Mouse (Mus musculus) spleen, postnatal 4 days (tissue): Measurements from ENCODE around the gene Nav2.

ENCODE experiments used
- DNase-seq, 2 experiments: peaks; one replicate each; pipeline ENCODE4 v3.0.0; 2022; ENCODE audit warnings: low spot score in 2 of 2

The Nav2 gene

DNA sequence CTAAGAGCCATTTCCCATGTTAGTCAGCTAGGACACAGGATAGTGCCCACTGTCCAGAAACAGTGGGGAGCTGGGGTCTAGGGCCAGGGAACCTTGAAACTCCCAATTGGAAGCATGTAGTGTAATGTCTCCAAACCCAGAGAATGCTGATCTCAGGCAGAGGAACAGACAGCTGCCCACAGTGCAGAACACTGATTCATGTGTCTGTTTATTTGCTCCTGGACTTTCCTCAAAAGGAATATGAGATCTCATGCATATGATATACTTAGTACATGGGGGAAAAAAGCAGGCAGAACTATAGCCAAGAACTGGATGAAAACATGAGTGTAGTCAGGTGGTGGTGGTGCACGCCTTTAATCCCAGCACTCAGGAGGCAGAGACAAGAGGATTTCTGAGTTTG lies 297.0 kb downstream of the Nav2 start:
- DNase-seq = no peak

DNA sequence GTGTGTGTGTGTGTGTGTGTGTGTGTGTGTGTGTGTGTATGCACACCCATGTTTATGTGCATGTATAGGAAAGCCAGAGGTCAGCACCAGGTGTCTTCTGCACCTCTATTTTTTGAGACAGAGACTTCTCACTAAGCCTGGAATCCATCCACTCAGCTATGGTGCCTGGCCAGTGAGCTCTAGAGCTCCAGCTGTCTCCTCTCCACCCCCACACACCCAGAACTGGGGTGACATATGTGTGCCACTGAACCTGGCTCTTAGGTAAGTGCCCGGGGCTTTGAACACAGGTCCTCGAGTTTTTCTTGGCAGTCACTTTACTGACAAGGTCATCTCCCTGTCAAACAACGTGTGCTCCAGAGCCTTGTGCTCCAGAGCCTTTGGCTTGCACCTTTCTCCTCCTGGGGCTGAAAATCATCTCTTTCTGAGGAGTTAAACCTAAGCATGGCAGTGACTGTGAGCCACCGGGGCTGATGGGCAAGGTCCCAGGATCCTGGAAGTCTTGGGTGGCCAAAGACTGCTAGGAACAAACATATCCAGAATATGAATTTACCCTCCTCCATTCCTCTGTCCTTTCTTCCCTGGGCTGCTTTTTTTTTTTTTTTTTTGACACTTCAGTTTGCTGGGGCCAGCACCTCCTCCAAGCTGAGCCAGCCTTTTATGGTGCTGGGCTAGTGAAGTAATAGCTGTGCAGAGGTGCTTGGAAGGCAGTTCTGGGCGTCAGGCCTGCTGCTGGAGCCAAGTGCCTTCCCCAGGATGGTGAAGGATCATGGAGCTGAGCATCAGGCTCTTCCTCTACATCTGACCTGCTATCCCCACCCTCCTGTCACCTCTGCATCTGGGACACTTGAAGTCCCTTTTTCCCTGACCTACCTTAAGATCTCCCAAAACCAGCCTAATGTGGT lies 298.5 kb downstream of the Nav2 start:
- DNase-seq = no peak

DNA sequence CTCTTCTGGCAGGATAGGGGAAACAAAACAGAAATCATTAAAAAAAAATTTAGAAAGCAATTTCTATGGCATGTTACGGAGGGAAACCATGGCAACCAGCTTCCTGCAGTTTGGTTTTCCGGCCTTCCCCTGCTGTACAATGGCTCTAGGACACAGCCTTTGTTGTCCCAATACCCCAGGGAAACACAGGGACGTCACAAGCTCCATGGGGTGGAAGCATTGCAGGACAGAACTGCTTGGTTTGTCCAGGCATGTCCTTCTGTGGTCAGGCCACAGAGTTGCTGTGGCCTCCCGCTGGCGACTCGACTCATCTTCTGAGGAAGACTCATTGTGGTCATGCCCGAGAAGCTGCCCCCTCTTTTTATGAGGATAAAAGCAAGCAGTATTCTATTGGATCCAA lies 301.0 kb downstream of the Nav2 start:
- no peak for DNase-seq

DNA sequence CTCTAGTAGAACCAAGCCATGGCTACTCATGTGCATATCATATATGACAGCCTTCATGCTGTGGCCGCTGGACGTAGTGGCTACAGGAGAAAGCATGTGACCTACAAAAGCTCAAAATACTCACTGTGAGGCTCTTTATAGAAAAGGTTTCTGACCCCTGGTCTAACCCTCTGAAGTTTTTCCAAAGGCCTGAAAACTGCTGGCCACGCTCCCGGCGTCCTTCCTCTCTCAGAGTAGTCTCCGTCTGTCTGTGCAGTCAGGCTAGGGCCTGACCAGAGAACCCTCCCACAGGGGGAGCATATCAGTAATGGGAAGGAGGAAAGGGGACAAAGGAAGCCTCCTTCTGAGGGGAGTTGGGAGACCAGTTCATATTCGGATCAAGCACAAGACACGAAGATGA lies 302.2 kb downstream of the Nav2 start:
- no peak for DNase-seq

DNA sequence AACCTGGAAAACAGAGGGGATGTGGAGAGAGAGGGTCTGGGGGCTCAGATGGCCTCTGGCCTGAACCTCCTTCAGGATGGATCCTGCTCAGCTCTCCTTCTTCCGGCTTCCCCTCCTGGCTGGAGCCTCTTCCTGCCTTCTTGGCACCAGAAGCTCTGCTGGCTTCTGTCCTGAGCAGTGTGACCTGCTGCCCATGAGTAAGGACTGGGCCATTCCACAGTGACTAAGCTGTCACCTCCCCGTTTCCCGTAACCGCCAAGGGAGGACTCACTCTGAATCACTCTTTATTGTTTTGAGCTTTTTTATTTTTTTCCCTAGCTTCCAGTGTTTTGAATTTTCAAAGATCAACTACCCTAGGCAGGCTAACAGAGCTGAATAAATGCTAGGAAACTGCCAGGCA lies 304.5 kb downstream of the Nav2 start:
- no peak for DNase-seq

DNA sequence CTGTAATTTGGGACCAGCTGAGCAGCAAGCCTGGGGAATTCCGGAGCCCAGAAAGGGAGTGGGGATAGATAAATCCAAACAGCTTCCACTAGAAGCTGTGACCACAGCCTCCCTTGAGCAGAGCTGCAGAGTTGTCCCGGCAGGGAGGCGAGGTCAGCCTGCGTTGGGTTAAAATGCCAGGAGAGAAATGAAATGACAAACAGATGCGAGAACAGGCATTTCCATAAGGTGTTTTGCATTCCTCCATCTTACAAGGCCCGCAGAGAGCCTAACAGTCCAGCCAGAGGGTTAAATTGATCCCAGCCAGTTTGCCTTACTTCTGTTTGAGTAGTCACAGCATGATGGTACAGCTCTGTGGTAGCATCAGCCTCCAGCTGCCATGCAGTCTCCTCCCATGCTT lies 309.3 kb downstream of the Nav2 start:
- no peak for DNase-seq

DNA sequence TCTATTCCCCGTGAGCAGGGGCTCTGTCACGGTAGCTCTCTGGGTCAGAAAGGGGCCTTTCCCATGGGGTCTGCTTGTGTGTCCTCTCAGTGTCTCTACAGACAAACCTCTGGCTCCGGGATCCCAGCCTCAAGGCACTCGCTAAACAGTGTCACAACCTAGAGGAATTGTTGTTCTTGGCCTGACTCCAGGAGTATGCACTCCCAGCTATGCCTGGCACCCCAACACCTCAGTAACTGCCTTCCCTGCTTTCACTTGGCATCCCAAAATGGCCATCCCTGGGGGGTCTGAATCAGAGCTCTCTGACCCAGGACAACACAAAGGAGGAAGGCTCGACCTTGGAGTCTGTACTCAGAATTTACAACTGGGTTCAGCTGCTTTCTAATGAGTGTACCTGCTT lies 317.2 kb downstream of the Nav2 start:
- no peak for DNase-seq

DNA sequence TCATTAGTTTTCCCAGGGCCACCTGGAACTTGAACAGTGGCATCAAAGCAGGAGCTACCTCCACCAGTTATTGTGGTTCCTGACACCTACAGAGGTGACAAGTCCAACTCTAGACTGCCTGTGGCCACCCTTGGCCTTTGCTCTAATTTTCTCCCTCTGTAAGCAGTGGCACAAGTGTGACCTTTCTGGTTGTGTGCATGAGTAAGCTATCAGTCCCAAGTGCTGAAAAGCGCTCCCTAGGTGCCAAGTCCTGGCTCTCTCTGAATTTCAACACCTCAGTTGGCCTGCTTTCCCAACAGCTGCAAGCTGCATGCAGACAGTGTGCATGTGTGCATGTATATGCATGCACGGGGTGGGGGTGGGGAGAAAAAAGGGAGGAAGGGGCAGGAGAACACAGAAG lies 324.5 kb downstream of the Nav2 start:
- DNase-seq = no peak

DNA sequence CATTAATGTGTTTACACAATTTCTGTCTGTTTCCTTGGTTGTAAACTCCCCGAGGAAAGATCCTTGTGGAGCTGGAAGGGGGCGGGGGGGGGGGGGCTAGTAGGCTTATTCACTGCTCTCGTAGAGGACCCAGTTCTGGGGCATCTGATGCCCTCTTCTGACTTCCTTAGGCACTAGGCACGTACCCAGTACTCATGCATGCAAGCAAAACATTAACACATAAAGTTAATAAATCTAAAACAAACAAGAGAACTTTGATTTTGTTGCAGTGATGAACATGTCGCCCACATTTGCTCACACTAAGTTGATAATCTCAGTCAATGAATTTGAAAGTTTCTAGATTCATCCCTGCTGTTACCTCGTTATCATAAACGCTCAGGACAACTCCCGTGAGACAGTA lies 325.8 kb downstream of the Nav2 start:
- DNase-seq = no peak

DNA sequence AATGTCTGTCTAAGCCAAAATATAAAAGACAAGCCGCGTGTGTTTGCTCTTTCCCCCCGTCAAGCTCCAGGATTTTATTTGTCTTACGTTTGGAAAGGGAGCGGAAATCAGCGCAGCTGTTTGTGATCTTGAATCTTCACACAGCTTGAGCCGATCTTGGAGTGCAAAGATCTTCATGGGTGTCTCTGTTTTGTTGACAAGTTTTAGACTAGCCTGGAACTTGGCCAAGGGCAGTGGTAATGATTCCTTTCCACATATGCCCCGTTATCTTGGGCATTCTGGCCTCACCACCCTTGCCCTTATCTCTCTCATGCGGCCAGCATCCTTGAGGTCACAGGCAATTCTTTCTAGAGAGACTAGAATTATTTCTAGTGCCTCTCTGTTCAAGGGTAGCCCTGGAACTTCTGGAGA lies 326.8 kb downstream of the Nav2 start:
- no peak for DNase-seq

DNA sequence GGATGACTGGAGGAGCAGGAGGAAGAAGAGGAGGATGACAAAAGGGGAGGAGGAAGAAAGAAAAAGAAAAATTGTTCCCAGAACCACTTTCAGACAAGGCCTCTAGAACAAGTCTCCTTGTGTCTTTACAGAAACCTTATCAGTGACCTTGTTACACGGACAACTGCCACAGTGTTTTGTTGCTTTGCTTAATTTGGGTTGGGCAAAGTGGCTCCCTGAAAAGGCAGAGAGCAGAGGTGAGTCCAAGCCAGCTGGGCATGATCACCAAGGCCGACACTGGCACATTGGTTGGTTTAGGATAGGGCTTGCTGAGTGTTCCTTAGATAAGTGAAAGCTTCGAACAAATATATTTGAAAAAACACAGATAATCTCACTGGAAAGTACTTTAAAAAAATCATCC lies 327.3 kb downstream of the Nav2 start:
- no peak for DNase-seq

DNA sequence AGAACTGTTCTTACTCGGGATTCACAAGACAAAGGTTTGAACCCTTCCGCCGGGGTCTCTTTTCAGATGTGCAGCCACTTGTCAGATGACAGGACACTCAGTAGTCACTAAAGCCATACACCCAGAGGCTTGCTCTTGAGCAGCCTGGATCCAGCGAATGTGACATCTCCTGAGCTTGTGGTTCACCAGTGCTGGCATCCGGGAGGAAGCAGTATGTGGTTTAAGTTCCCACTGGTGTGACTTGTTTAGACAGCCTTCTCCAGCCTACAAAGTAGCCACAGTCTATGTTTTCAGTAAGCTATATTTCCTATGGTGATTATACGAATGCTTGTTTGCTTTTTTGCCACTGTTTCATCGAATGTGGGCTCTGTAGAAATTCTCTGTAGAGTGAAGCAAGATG lies 331.9 kb downstream of the Nav2 start:
- DNase-seq = no peak

DNA sequence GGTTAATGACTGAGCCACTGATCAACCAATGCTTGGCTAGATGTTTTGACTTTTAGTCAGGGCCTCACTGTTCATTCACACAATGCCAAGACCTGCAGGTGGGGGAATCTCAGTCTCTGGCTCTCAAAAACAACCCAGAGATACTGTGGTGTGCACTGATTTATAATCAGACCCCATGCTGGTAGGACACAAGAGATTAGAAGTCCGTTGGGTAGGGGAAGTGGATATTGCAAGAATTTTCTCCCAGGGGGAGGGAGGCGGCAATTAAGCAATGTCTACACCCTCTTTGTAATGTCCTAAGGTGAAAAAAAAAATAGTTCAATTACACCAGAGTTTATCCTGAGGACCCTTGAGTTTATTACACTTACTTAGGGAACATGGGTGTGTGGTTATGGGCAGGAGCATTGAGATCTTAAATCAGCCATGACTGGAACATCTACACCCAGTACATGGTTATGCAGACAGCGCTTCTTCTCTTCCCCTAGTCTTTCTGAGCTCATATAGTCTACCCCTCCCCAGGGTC lies 332.8 kb downstream of the Nav2 start:
- no peak for DNase-seq

DNA sequence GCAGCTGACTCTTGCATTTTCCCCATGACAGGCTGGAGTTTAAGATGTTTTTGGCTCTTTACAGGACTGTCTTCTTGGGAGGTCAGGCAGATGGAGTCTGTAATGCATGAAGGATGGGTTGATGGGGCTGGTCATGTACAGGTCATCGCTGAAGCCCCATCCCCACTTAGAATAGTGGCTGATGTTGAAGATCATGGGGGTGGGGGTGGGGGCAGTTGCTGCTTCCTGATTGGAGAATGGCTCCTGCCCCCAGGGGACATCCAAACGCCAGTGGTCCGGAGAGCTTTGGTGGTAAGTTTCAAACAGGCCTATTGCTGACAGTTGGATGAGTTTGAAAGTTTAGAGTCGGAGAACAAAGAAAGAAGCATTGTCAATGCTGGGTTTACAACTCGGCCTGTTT lies 333.7 kb downstream of the Nav2 start:
- DNase-seq = no peak

DNA sequence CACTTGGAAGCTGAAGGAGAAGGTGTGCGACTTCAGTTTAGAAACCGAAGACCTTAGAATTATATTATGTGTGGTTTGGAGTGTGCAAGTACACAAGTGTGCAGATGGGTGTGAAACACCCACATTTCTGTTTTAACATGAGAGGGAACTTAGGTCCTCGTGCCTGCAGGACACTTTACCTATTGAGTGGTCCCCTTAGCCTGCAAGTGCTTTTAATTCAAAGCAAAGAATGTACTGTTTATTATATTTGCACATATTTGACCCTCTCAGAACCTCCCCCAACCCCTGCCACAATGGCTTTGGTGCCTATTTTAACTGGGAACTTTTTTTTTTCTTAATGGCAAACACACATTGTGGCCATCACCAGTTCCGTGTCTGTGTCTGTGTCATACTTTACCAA lies 334.6 kb downstream of the Nav2 start:
- DNase-seq = no peak

DNA sequence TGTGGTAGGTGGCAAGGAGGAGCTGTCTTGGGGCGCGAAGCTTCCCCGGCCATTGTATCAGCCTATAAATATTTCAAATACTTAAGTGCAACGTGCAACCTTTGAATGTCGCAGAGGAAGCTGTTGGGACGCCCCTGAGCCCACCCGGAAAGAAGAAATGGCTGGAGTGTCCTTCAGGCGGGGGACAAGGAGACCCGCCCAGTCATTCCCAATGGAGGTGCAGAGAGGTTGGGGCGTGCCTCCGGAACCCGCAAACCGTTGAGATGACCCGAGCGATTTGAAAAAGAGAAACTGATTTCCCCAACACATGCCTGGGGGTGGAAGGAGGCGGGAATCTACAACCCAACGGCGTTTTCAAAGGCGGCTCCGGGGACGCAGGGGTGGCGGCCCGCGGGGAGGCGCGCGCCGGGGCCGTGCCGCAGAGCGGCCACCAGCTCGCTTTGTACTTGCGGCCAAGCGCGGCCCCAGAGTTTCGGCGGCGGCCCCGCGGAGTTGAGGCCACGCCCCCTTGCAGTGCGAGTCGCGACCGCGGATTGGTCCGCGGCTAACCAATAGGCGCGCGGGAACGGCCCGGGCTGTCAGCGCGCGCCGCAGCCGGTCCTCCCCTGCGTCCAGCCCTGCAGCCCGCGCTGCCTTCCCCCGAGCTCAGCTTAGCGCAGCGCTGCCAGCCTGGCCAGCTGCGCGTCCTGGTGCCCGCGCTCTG lies 337.2 kb downstream of the Nav2 start:
- DNase-seq = peak; percentile 84 to 91

DNA sequence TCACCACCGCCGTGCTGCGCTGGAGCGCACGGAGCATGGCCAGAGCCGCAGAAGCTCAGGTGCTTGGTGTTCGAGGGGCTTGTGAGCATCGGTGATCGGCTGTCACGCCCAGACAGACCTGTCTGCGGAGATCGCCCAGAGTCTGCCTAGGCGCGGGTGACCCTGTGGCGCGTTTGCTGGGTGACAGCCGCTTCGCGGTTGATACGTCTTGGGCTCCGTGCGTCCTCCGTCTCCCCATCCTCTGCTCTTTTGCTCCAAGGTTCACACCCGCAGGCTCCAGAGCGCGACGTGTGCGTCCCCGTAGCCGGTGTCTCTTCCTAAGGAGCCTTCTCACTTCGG lies 337.7 kb downstream of the Nav2 start:
- no peak for DNase-seq

DNA sequence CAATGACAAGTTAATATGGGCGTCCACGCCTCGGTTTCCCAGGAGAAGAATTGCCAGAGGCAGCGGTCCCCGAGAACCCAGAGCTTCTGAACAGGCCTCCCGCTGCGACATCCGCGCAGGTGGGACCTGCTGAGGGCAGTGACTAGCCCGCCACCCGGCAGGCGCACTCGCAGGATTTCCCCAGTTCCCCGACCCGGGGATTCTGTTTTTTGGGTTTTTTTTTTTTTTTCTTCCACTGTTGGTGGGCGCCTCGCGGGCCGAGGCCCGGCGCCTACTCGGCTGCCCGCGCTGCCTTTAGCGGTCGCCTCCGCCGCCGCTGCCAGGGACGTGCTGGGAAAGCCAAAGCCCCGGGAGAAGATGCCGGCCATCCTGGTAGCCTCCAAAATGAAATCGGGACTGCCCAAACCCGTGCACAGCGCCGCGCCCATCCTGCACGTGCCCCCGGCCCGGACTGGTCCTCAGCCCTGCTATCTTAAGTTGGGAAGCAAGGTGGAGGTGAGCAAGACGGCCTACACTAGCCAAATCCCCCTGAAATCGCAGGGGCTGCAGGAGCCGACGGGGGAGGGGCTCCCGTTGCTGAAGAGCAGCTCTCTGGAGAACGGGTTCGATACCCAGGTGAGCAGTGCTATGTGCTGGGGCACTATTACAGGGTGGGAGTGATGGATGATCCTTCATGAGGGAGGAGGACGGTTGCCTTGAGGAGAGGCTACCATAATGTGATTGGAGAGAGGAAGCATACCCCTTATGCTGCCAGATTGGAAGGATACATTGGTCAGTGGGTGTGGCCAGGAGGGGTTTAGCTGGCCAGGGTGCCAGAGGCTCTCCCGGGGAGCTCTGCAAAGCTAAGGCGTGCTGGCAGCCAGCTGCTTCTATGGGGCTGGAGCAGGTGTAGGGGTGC lies 338.3 kb downstream of the Nav2 start:
- DNase-seq = no peak

DNA sequence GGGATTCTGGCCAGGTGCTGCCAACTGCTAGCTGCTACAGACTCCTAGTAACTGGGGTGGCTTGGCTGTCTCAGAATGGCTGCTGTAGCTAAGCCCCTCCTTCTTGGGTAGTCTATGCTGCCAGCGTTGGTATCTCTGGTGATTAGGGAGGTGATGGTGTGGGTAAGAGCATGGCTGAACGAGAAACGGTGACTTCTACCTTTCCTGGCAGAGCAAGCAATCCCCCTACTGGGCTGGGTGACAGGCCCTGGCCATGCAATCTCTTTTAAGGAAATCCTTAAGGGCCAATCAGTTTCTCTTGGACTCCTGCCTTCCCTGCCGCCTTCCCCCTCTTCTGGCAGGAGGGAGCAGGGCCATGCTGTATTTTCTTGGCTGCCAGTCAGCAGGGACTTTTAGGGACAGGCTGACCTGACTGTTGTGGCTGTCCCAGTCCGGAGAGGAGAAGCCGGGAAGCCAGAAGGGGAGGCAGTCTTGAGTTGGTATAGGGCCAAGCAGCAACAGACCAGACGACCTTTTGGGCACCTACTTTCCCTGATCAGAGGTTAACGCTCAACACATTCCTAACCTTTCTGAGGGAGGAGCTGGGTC lies 339.3 kb downstream of the Nav2 start:
- DNase-seq = no peak

DNA sequence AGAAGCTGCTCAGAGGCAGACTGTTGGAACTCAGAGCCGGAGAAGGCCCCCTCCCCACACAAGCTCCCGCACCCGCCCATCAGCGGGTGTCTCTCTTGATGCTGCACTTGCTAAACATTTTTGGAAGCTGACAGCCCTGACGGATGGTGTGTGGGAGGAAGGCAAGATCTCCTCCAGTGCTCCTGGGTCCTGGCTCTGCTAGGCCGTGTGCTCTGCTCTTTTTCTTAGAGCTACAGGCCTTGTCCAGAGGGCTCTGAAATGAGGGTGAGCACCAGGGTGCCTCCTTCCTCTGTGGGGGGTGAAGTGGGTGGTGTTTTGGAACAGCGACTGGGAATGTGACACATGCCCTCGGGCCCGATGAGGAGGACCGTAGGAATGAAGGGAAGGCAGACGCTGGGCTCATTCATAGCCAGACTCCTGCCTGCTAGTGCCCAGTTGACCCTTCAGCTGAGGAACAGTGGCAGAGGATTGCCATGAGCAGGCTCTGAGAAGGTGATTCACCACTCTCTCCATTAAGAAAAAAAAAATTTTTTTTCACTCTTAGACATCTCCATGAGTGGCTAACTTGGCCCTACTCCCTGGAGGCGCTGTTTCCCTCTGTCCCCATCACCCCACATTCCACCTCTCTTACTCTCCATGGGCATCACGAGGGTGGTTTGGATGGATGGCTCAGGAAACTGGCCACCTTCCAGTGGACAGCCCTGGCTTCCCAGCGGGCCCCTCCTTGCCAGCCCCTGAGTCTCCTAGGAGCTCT lies 340.0 kb downstream of the Nav2 start:
- no peak for DNase-seq

DNA sequence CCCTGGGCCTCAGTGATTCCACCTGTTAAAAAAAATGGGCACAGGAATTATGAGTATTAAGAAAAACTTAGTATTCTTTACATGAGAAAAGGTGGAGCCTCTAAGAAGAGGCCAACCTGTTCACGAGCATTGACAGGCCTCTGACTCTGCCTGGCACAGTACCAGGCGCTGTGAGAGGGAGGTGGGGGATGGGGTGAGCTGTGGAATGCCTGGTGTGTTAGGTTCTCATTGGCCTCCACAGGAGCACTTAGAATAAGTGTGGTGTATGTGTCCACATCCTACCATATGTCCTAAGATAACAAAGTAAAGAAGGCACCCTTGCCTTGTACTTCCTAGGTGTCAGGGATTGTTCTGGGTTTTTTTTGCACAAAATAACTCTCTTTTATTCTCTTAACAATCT lies 340.9 kb downstream of the Nav2 start:
- DNase-seq = no peak
